ENCODE assay signal across 8 mouse cellular contexts in genomic region chr9:94700549-94700948, GRCm38 (mm10). TPM values are rescaled to one million over a fixed set of nuclear protein-coding genes. Genes with fewer than 3 reads are reported as not detected.
DNase-seq lines count a peak whose midpoint lies in the region; ATAC-seq and TF ChIP-seq lines count a peak whose summit lies in the region.

No protein-coding gene starts in this region.

- H3K36me3 ChIP-seq in heart, adult 2 months (ENCODE audit: control insufficient read depth, insufficient read depth, low read length): no peaks in the 10 kb centered on the region; the same call in 1 of the 2 replicates
- H3K36me3 ChIP-seq in embryonic facial prominence, embryonic 13.5 days: no peaks in the 10 kb centered on the region
- H3K36me3 ChIP-seq in hindbrain, embryonic 11.5 days (ENCODE audit: control insufficient read depth, insufficient read depth, low read length): no peaks in the 10 kb centered on the region
- H3K36me3 ChIP-seq in neural tube, embryonic 15.5 days: no peaks in the 10 kb centered on the region

- TF ChIP-seq POLR2A in heart, adult 2 months (IDR thresholded peaks at IDR 0.05; ENCODE audit: insufficient read depth, low read depth, low read length): no peak

- no peaks in the 10 kb centered on the region for H3K27me3 ChIP-seq in heart, adult 2 months (ENCODE audit: control insufficient read depth, insufficient read depth, low read length)
- H3K27me3 ChIP-seq in embryonic facial prominence, embryonic 13.5 days: no peaks in the 10 kb centered on the region
- no peaks in the 10 kb centered on the region for H3K27me3 ChIP-seq in hindbrain, embryonic 11.5 days (ENCODE audit: control insufficient read depth, insufficient read depth, low read length)
- H3K27me3 ChIP-seq in neural tube, embryonic 15.5 days (replicated peaks): no peaks in the 10 kb centered on the region

- no peaks in the 10 kb centered on the region for H3K9me3 ChIP-seq in embryonic facial prominence, embryonic 13.5 days
- H3K9me3 ChIP-seq in hindbrain, embryonic 11.5 days (ENCODE audit: control insufficient read depth, low read length): no peaks in the 10 kb centered on the region
- H3K9me3 ChIP-seq in neural tube, embryonic 15.5 days (replicated peaks): no peaks in the 10 kb centered on the region

- 0 out of 2 replicates have a peak, but pooled peaks cover 1% of the 10 kb centered on the region for H3K4me1 ChIP-seq in heart, adult 2 months (ENCODE audit: control insufficient read depth, insufficient read depth, low read length)
- H3K4me1 ChIP-seq in embryonic facial prominence, embryonic 13.5 days: peaks cover 19% of the 10 kb centered on the region
- H3K4me1 ChIP-seq in hindbrain, embryonic 11.5 days (replicated peaks; ENCODE audit: control insufficient read depth, insufficient read depth, low read length): no peaks in the 10 kb centered on the region
- peaks cover 10% of the 10 kb centered on the region; the same call in 1 of the 2 replicates for H3K4me1 ChIP-seq in neural tube, embryonic 15.5 days

- no peaks in the 10 kb centered on the region for H3K79me2 ChIP-seq in heart, adult 2 months (replicated peaks; ENCODE audit: control insufficient read depth, insufficient read depth, low read length)

- WGBS in heart, adult 2 months: 83% methylated on average over 1 of the region's 1 CpGs
- WGBS in embryonic facial prominence, embryonic 13.5 days: 82% methylated on average over 1 of the region's 1 CpGs
- 79% methylated on average over 1 of the region's 1 CpGs for WGBS in hindbrain, embryonic 11.5 days
- 53% methylated on average over 1 of the region's 1 CpGs for WGBS in neural tube, embryonic 15.5 days

- H3K9ac ChIP-seq in heart, adult 2 months (ENCODE audit: low read depth, low read length): no peak overlapping the region
- H3K9ac ChIP-seq in embryonic facial prominence, embryonic 13.5 days: no peak overlapping the region
- no peak overlapping the region for H3K9ac ChIP-seq in hindbrain, embryonic 11.5 days (ENCODE audit: low read depth, low read length)
- no peak overlapping the region for H3K9ac ChIP-seq in neural tube, embryonic 15.5 days (replicated peaks)

- intact Hi-C loops in heart, adult 2 months (cut with DNase I): no loop called here
- intact Hi-C loops in heart, postnatal 25 days (cut with DNase I): no loop called here
- intact Hi-C loops in left cerebral cortex, postnatal 10 days (cut with DNase I): loop anchor here (10.0 kb wide), 1 partner anchor 166 kb away; the partner anchor contains the start of gene 1190002N15Rik

- TF ChIP-seq CTCF in heart, adult 2 months (IDR thresholded peaks at IDR 0.05): peak; percentile 69

- peak; percentile 15 to 33 for DNase-seq in heart, adult 2 months
- DNase-seq in heart, postnatal 25 days (ENCODE audit: low spot score): no peak
- peak; percentile 17 for DNase-seq in T-cell, adult 2 months (ENCODE audit: low spot score)
- DNase-seq in hindbrain, embryonic 11.5 days (ENCODE audit: low spot score): peak; percentile 49
- peak; percentile 42 to 49 for DNase-seq in left cerebral cortex, postnatal 10 days (ENCODE audit: extremely low spot score in 1 of 2, low spot score in 2 of 2)

- no peak overlapping the region for H3K4me3 ChIP-seq in heart, adult 2 months
- no peak overlapping the region for H3K4me3 ChIP-seq in embryonic facial prominence, embryonic 13.5 days
- no peak overlapping the region for H3K4me3 ChIP-seq in hindbrain, embryonic 11.5 days (ENCODE audit: low read depth, low read length)
- no peak overlapping the region for H3K4me3 ChIP-seq in neural tube, embryonic 15.5 days (replicated peaks)

- H3K27ac ChIP-seq in heart, adult 2 months: no peak overlapping the region
- no peak overlapping the region for H3K27ac ChIP-seq in embryonic facial prominence, embryonic 13.5 days
- no peak overlapping the region for H3K27ac ChIP-seq in hindbrain, embryonic 11.5 days (ENCODE audit: low read depth, low read length)
- no peak overlapping the region for H3K27ac ChIP-seq in neural tube, embryonic 15.5 days (replicated peaks)

- no peak overlapping the region for H3K4me2 ChIP-seq in embryonic facial prominence, embryonic 13.5 days
- no peak overlapping the region for H3K4me2 ChIP-seq in hindbrain, embryonic 11.5 days (replicated peaks; ENCODE audit: low read depth, low read length)
- no peak overlapping the region for H3K4me2 ChIP-seq in neural tube, embryonic 15.5 days

- no peak for TF ChIP-seq EP300 in heart, adult 2 months (IDR thresholded peaks at IDR 0.05; ENCODE audit: insufficient read depth, low read depth, low read length)

- peak; percentile 65; the same call in 1 of the 2 replicates for ATAC-seq in embryonic facial prominence, embryonic 13.5 days (ENCODE audit: insufficient number of reproducible peaks, insufficient read depth, low FRiP score, low TSS enrichment, low read depth)
- ATAC-seq in hindbrain, embryonic 11.5 days (ENCODE audit: low FRiP score): 0 out of 2 replicates have a peak, but pooled peaks have one; percentile 47
- peak; percentile 60 for ATAC-seq in neural tube, embryonic 15.5 days (ENCODE audit: low FRiP score)
- ATAC-seq in inflammation-experienced regulatory T-cells, adult 6 months: no peak

RNA-seq across cellular contexts. Expression of gene Slc9a9, which starts 30.8 kb away (rescaled TPM):
- total RNA-seq in heart, adult 2 months (2021): 1 to 10 TPM; 1.9 to 2.2 TPM
- 2.0 and 2.8 TPM in 2 replicates for polyA plus RNA-seq in heart, adult 2 months (2012; rRNA removed)
- 1 to 10 TPM; 2.2 to 2.6 TPM for total RNA-seq in heart, postnatal 25 days (2021)
- 4.6 and 5.2 TPM in 2 replicates for polyA plus RNA-seq in embryonic facial prominence, embryonic 13.5 days (2015; fragmentation: Nextera tagmentation; extraction: Ambion mirVana)
- 3.5 and 3.8 TPM in 2 replicates for polyA plus RNA-seq in hindbrain, embryonic 11.5 days (2014; fragmentation: Nextera tagmentation; extraction: Ambion mirVana)
- 10 to 100 TPM; 13.8 to 15.5 TPM for total RNA-seq in left cerebral cortex, postnatal 10 days (2021)
- 9.2 and 10.5 TPM in 2 replicates for polyA plus RNA-seq in neural tube, embryonic 15.5 days (2015; fragmentation: Nextera tagmentation; extraction: Ambion mirVana)
- polyA plus RNA-seq in inflammation-experienced regulatory T-cells, adult 6 months (2017; shearing (Covaris generic)): 10 to 100 TPM; 36.4 to 65.4 (median 52.3) TPM
